Mouse (Mus musculus) heart, adult 11 months (tissue): ENCODE measurements around the gene Pitpnm2.

ENCODE experiments used
- DNase-seq: peaks from one replicate; pipeline ENCODE4 v3.0.0; 2022

Pitpnm2 gene

DNA sequence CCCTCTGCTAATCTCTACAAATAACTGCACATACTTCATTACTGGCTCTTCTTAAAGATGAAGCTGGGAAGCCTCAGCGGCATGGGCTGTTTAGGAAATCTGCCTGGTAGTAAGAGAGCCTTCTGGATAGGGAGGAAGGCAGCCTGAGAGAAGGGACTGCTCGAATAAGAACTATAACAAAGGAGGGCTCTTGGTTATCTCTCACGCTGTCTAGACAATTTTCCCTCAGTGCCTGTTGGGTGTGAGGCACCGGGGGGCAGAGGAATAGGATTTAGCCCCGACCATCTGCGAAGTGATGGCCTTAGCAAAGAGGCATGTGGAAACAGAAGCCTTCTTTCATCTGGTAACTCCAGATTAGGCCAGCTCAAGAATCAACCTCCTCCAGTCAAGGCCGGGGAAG, 2.3 kb downstream of the Pitpnm2 start:
- no peak for DNase-seq

DNA sequence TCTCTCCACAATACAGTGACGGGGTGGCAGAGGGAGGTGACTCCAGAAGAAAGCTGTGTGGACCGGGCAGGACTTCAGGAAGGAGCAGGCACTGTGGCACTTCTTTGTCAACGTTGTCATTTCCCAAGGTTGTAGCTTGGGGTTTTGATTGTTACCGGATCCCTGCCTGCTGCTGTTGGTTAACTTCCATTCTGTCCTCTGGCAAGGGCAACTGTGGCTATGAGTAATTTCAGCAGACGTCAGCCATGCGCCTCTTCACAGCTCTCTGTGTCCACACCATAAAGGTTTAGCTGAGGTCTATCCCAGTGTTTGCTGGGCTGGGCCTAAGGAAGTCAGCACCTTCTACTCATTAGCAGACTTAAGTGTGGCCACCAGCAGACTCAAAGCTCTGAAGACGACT, 4.7 kb downstream of the Pitpnm2 start:
- peak; percentile 90 for DNase-seq

DNA sequence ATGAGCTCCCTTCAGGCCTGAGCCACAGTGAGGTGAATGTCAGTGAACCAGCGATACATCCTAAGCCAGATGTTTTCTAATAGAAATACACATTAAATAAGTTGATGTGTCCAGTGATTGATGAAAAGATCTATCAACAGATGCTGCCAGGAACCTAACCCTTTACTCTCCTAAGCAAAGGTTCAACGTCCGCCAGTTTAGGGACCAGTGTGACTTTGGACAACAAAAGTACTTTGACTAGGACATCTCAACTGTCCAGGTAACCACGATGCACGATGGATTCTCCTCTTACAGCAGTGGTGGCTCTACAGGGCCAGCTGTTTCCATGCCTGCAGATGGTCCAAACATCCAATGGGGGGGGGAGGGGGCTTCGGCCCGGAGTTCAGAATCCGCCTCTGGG, 5.1 kb downstream of the Pitpnm2 start:
- peak; percentile 68 for DNase-seq

DNA sequence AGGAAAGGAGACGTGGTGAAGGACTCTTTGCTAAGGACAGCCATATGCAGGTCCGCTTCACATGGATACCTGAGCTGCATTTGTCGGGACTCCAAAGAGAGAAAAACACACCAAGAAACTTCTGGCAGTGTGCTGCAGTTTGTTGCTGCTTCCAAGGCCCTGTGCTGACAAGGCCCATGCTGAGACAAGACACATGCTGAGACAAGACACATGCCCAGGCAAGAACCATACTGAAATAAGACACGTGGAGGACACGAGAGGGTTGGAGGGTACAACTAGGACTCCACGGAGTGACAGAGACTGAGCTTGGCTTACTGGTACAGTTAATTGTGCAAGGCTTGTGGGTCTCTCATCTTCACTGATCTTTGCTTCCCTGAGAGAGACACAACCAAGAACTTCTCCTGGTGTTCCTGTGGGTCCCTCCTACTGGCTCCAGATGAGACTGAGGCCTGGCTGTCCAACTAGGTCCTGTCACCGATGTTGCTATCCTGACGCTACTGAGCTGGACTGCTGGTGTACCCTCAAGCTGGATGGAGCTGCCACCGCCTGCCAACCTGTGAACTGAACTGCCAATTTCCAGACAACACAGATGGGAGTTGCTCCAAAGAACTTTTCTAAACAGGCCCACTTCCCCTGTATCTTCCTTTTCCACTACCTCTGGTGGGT, 6.2 kb downstream of the Pitpnm2 start:
- peak; percentile 92 for DNase-seq

DNA sequence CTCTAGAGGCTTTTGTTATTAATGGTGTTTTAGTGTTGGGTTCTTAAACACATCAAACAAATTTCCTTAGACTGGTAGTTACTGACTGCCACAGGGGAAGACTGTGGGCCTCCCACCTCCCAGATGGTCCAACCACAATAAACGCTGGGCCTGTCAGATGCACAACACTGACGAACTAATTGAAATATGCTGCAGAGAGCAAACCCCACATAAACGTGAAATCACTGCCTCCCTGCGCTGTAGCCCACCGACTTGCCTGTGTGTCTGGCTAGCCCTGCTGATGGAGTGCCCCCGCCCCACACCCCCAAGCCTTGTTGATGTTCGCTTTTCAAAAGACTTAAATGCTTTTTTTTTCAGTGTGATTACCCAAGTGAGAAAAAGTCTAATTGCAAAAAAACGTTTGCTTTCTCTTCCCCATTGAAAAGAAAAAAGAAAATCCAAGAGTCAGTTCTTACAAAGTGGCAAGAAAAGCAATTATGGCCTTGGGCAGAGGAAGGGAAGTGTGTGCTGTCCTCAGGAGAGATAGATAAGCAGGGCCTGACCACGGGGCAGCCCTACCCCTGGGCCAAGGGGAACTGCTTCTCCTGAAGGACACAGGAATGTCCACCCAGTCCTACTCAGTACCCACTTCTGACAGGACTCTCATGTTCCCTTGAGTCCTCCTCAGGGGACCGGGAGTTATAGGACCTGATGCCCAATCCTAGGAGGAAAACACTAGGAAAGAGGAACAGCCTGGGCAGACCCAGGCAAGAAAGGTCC, 7.7 kb downstream of the Pitpnm2 start:
- DNase-seq: peak; percentile 87

DNA sequence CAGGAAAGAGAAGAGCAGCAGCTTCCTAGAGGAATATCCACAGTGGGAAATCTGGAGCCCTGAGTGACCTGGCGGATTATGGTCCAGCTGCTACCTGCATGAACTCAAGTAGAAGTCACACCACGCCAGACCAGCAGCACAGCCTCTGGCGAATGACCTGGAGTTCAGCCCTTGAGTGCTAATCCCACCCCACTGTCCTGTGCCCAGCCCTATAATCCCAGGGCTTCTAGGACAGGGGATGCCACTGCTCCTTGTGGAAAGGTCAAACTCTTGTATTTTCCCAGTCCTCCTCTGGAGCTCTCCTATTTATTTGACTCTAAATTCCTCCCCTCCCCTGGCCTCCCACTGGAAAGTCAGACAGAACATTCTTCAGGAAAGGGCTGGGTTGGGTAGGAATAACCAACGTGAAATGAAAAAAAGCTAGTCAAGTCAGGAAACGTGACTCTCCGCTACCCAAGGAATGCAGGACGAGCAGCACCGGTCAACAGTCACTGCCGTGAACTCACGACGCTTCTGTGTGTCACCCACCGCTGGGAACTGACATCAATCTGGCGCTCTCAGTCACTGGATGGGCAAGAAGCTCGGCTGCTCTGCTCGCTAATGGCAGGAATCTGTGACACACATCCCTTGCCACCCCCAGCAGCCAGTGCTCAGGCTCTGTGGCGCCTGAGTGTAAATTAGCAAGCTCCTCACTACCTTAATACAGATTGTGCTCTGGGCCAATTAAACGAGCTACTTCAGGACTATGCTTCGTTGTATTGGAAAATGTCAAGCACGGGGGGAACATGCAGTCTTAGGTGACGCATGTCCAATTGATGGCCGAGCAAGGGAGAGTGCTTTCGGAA, 8.5 kb downstream of the Pitpnm2 start:
- DNase-seq: peak; percentile 94

DNA sequence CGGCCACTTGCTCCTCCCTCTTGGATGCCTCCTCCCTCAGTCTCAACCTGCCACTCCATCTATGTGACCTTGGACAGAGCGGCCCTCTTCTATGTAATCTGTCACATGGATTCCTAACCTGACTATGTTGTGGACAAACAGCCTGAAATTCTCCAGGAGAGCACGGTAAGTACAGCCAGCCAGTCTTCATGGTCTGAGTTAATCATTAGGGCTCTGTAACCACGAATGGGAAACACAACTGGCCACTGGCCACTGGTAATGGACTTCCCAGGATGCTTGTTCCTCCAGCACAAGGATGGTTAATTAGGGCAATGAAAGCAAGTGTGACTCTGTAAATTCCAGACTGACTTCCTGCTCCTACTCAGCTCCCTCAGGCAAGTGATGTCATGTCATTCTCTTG, 13.4 kb downstream of the Pitpnm2 start:
- DNase-seq: peak; percentile 93

DNA sequence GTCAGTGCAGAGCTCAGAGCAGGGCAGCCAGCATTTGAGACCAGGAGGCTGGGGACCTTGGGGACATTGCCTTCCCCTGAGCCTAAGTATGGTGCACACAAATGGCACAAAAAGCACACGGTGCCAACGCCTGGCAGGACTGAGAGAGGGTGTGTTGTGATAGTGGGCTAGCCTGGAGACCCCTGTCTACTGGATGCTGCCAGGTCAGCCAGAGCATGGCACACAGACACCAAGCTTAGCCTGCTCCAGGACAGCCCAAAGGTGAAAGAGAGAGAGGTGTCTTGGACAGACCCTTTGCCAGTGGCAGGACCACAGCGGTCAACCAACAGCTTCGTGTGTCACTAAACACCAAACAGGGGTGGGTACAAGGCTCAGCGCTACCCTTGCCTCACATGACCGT, 14.8 kb downstream of the Pitpnm2 start:
- peak; percentile 91 for DNase-seq

DNA sequence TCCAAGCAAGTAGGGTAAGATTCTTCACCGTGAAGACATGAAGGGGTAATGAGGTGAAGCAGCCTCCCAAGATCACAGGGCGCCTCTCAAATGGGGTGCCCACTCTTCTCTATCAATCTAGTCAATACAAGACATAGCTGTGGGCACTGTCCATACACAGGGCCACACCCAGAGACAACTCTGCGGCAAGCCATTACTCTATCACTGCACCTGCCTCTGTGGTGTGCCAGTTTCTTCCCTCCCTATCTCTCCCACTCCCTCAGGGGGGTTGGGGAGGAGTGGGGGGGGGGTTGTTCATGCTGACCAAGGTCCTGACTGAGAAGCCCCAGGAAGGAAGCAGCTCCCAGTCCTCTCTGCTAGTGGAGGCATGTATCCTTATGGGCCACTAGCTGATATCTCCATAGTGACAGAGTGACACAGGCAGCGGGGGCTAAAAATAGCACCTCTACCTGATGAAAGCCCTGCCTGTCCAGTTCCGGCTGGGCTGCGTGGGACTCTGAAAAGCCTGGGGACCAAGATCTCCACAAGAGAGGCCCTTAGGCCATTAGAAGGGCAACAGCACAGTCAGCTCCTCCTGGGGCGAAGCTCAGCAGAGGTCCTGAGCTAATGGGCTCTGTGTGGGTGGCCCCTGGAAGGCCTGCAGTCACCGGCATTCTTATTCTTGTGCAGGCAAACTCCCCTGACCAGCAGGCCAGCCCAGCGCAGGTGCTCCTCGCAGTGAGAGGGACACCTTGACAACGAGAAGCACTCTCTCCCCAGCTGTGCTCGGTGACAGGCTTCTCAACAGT, 15.5 kb downstream of the Pitpnm2 start:
- peak; percentile 96 for DNase-seq

DNA sequence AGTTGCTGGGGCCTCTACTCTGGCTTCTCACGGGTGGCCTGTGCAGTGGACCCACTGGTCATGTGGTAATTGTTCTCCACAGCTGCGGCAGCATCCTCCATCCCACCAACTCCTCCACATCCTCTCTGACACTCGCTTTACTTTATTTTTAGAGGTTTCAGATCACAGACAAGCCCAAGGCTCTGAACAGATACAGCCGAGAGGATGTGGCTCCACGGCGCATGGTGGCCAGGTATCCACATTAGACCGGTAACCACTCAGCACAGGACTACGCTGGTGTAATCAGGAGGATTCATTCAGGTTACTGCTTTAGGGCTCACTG, 16.5 kb downstream of the Pitpnm2 start:
- no peak for DNase-seq

DNA sequence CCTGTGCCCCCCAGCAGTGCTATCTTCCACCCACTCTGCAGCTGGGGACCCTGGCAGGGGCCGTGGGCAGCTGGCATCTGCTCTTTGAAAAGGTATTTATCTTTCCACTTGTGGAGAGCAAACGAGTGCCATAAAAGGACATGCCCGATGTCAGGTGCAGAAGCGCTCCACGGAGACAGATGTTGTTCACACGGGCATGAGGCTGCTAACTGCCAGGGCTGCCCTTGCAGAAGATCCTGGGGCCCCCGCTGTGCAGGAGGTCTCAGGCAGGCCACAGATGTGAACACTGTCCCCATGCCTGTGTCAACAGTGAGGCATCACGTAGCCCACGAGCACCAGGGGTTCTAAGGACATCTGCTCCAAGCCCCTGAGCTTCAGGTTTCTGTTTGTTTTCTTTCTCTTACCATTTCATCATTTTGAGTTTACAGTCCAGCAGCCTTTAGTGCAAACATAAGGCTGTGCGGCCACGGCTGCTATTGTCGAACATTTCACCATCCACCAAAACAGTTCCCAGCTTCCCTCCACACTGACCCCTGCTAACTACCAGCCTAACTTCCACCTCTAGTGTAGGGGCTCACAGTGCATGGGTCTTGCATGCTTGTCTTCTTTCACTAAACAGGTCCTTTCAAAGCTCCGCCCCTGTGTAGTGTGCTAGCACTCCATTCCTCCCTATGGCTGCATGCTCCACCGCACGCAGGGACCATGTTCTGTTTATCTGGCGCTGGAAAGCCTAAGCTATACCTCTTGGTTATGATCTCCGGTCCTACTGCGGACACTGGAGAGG, 17.0 kb downstream of the Pitpnm2 start:
- no peak for DNase-seq

DNA sequence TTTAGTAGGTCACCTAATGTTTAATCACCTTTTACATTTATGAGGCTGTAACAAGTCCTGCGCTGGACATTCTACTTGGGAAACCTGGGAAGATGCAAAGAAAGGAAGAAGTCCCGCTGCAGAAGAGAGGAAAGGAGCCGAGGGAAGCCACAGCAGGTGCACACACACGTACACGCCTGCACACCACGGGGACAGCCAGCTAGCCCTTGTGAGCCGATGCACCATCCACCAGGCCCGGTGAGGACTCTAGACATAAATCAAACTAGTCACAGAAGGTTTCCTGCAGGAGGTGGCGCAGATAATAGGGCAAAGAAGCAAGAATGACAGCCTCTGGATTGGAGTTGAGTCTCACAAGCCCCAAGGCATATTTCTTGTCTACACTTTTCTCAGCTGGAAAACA, 19.1 kb downstream of the Pitpnm2 start:
- DNase-seq: no peak

DNA sequence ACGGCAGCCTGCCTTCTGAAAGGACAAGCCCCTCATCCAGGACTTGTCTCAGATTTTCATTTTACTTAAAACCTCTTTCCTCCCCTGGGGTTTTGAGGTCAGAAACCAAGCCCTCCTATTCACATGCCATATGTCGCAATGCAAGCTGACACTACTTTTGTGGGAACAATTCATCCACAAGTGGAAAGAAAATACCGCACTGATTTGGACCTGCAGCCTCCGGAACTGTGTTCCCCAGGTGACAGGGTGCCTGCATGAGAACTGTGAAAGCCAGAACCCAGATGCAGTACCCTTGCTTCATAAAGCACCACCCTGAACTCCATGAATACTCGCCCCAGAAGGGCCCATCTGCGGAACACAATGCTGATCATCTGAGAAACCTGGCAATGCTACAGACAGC, 22.4 kb downstream of the Pitpnm2 start:
- no peak for DNase-seq

DNA sequence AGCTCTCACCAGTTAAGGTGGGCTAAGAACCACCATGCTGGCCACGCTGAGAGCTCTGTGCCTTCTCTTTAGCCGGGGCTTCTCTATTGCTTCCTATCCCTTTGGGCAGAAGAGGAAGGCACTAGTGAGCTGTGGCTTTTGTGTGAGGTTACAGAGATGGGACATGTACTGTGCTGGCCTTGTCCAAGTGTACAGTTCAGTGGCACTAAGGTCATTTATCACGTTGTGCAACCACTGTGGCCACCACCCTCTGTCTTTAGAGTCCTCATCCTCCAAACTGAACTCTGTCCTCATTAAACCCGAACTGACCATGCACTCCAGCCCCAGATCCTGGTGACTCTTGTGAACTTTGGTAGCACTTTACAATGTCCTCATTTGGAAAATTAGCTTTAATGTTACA, 23.1 kb downstream of the Pitpnm2 start:
- no peak for DNase-seq

DNA sequence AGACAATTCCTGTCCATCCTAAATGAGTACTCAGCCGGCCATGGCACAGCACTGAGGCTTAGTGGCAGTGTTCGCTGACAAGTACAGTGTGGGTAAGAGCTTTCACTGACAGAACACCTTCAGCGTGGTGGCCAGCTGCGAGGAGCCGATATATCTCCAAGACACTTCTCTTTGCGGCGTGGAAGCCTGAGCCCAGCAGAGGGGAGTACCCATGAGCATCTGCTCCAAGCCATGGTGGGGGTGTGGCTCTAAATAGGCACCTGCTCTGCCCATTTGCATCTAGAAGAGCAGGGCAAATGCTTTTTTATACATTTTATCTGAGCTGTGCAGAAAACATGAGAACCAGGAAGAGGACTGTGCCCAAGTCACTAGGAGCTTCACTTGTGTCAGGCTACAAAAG, 23.7 kb downstream of the Pitpnm2 start:
- DNase-seq: no peak

DNA sequence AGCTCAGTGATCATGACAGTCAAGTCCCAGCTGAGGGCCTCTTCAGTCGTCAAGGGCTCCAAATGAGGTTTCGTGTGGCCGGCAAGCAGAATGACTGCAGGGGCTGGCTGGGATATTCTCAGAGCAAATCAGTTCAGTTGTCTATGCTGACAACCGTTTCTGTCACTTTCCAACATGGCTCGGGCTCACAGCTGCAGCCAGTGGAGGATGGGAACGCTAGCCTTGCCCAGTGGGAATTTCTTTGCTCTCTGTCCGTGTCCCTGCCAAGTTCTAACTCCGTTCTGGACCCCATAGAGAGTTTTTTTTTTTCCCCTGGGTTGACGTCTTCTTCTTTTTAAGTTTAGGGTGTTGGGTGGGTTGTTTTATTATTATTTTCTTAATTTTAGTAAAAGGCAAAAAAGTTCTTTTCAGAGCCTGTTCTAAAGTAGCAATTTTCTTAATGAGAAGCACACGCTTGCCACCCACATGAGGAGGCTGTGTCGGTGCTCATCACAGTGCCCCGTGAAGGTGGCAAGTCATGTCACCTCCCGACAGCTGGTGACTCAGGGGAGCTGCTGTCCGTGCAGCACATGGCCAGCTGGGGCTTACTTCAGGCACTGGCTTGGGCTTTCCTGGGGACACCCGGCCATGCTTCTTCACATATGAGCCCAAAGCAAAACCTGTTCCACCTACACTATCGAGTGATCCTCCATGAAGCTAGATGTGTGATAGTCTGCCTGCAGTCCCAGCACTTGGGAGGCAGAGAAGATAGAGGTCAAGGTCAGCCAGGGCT, 25.1 kb downstream of the Pitpnm2 start:
- DNase-seq: peak; percentile 97

DNA sequence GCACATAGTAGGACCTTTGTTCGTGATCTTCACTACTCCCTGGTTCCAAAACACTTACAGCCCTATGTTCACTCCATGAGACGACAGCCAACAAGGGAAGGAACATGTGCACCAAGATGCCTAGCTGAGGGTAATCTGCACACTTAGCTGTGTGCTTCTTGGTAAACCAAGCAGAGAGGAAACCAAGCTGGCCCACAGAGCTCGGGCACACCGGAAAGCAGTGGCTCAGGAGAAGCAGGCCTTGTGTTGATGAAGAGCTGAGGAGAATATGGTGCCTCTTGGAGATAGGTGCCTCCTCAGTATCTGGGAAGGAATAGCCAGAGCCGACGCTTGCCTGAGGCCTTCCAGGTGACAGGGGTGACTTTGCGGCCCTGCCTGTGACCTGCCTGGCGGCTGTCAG, 26.0 kb downstream of the Pitpnm2 start:
- DNase-seq: peak; percentile 90

DNA sequence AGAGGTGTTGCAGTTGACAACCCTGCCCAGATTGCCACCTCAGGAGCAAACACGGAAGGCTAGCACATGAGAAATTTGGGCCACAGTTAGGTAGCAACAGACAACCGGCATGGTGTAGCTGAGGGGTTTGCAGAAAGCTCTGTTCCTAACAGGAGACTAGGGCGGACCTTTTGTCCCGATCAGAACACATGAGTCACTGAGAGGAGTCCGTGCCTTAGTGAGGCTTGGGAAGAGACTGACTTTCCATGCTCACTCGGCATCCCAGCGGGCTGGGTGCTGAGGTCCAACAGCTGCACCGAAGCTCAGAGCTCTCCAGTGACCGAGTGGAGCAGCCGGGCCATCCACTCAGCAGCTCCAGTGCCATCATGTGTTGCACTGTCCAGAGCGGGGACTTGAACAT, 26.9 kb downstream of the Pitpnm2 start:
- peak; percentile 97 for DNase-seq

DNA sequence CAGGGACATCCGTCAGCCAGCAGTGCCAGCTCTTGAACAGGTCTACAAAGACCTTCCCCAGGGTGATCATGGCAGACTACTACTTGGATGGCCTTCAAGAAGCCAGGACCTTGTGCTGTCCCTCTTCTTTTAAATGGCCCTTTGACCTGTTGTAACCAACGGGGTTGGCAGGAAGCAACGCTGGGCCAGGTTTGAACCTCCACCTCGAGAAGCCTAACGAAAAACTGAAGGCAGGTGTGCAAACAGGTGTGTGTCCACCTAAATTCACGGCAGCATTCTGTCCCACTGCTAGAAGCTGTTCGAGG, 27.9 kb downstream of the Pitpnm2 start:
- no peak for DNase-seq

DNA sequence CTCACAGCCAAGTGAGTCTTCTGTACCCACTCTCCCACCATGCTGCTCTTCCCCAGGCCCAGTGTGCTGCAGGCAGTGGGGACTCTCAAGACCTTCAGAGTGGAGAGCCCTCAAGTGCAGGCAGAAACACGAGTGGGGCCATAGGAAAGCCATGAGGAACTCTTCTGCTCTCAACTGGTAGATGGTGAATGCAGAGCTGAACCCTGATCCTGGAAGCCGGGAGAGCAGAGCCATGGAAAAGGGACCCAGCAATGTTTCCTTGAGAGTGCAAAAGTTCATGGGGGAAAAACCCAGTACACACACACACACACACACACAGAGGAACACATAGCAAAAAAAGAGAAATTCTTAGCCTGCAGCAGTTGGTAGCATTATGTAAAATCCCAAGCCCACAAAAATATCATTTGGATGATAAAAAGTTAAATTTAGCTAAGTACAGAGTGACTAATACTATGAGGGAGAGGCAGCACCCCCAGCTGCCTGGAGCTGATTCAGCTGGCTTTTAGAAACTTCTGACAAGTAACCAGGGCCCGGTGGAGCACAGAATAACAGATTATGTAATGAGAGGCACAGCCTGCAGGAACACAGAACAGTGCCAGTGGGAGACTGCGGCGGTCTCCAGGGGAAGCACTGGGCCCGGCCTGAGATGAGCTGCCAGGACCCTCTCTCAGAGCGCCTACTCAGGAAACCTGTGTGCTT, 28.4 kb downstream of the Pitpnm2 start:
- DNase-seq: peak; percentile 99

DNA sequence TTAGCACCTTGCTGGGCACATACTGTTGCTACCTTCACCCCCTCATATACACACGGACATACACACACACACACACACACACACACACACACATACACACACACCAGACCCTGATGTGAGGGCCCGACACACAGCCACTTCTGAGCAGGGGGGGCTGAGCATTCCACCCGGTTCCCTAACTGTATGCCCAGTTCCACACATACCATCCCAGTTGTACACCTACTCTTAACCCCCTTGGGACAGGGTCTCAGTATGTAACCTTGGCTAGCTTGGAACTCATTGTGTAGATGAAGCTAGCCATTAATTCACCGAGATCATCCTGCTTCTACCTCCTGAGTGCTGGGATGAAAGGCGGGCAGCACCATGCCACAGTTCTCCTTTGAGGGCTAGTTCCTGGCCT, 29.0 kb downstream of the Pitpnm2 start:
- peak; percentile 94 for DNase-seq
